Mouse (Mus musculus) intestine, embryonic 15.5 days (tissue): ENCODE measurements around the gene Hoxb2. TPM values are rescaled to one million over a fixed set of nuclear protein-coding genes. Genes with fewer than 3 reads are reported as not detected.

Source experiments
- ATAC-seq: fragments of 200-750 bp; cut with Nextera tagmentation; 2 replicates; pipeline ENCODE4 v1.8.0; 2017; ENCODE audit warnings: moderate TSS enrichment, moderate library complexity
- H3K27ac ChIP-seq: fragments of 300-500 bp; sonication (generic); 2 replicates; pipeline ENCODE4 v1.5.1; 2015; ENCODE audit warnings: mild to moderate bottlenecking, inconsistent platforms
- H3K27me3 ChIP-seq: fragments of 300-500 bp; sonication (generic); replicated peaks from 2 replicates; pipeline ENCODE4 v1.6.1; 2015; ENCODE audit warnings: inconsistent platforms
- H3K36me3 ChIP-seq: fragments of 300-500 bp; sonication (generic); 2 replicates; pipeline ENCODE4 v1.6.1; 2015; ENCODE audit warnings: inconsistent platforms
- H3K4me1 ChIP-seq: fragments of 300-500 bp; sonication (generic); replicated peaks from 2 replicates; pipeline ENCODE4 v1.6.1; 2015; ENCODE audit warnings: inconsistent platforms
- H3K4me2 ChIP-seq: fragments of 300-500 bp; sonication (generic); replicated peaks from 2 replicates; pipeline ENCODE4 v1.6.1; 2015; ENCODE audit warnings: mild to moderate bottlenecking, inconsistent platforms
- H3K4me3 ChIP-seq: fragments of 300-500 bp; sonication (generic); replicated peaks from 2 replicates; pipeline ENCODE4 v1.5.1; 2015; ENCODE audit warnings: inconsistent platforms
- H3K9ac ChIP-seq: fragments of 300-500 bp; sonication (generic); 2 replicates; pipeline ENCODE4 v1.6.1; 2015; ENCODE audit warnings: inconsistent platforms
- H3K9me3 ChIP-seq: fragments of 300-500 bp; sonication (generic); 2 replicates; pipeline ENCODE4 v1.6.1; 2016; ENCODE audit warnings: inconsistent platforms
- WGBS: fragments of 180-500 bp; shearing (Covaris S2); methylation state at CpG from one replicate; pipeline ENCODE4 v1.1.7; 2015; 5-methylcytosine and 5-hydroxymethylcytosine counted together
- polyA plus RNA-seq: library from polyadenylated mRNA; unstranded; fragments of >200 nt; fragmentation: Nextera tagmentation; extraction: Ambion mirVana; gene quantifications from 2 replicates; pipeline ENCODE4 v1.2.1, GENCODE M21; 2015

Gene Hoxb2
- polyA plus RNA-seq, 1 experiment from 2014 or later = 19.8 TPM

DNA sequence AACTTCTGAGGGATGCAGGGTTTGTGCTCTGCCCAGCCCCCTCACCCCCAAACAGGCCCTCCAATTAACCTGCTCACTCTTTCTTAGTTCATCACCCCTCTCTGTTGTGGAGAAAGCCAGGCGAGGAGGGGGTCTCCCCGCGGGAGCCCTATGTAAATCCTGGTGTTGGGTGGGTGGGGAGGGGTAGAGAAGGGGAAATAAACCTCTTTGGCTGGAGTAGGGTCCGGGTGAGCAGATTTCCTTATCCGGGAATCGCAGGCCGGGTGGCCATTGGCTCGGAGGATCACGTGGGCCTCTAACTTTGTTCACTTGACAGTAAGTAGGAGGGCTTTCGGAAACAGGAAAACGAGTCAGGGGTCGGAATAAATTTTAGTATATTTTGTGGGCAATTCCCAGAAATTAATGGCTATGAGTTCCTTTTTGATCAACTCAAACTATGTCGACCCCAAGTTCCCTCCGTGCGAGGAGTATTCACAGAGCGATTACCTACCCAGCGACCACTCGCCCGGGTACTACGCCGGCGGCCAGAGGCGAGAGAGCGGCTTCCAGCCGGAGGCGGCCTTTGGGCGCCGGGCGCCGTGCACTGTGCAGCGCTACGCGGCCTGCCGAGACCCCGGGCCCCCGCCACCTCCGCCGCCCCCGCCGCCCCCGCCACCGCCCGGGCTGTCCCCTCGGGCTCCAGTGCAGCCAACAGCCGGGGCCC, 31.8 kb upstream of the Hoxb2 start:
- H3K4me1 ChIP-seq = peaks cover 20% of the 10 kb centered on the region
- peak overlapping the region; percentile 98 for H3K27ac ChIP-seq
- H3K27me3 ChIP-seq = peaks cover 3% of the 10 kb centered on the region
- no peaks in the 10 kb centered on the region for H3K9me3 ChIP-seq
- H3K36me3 ChIP-seq = no peaks in the 10 kb centered on the region
- H3K9ac ChIP-seq = peak overlapping the region; percentile 83
- peak overlapping the region; percentile 64 for H3K4me3 ChIP-seq
- WGBS = 0% methylated on average over 43 of the region's 45 CpGs
- H3K4me2 ChIP-seq = peak overlapping the region; percentile 81
- peak; percentile 77 for ATAC-seq

DNA sequence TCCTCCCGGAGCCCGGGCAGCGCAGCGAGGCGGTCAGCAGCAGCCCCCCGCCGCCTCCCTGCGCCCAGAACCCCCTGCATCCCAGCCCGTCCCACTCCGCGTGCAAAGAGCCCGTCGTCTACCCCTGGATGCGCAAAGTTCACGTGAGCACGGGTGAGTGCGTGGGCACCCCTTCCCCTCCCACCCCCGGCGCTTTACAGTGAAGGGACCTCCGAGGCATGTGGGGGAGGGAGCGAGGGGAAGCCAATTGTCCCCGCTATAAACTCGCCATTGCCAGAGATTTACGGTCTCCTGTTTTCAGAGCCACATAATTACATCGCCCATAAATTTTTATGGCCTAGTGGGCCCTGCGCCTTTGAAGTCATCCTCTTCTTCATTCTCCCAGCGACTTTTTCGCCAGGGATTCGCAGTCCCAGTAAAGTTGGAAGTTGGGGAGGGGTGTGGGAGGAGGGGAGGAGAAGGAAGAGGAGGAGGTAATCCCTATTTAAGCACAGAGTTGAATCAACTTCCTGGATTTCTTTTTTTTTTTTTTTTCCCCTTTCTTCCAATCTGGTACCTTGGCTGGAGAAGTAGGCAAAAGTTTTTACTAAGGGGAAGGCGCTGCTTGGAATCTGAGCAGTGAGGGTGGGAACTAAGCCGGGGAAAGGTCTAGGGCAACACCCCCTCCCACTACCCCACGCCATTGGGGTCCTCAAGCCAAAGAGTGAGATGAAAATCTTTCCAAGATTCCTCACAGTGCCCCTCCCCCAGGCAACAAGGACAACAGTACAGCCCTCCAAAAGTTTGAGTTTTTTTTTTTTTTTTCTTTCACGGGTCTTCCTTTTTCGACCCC, 31.0 kb upstream of the Hoxb2 start:
- peak overlapping the region; percentile 64 for H3K4me3 ChIP-seq
- peaks cover 6% of the 10 kb centered on the region for H3K27me3 ChIP-seq
- no peaks in the 10 kb centered on the region for H3K9me3 ChIP-seq
- peak overlapping the region; percentile 83 for H3K9ac ChIP-seq
- ATAC-seq = peak; percentile 57
- H3K4me1 ChIP-seq = peaks cover 19% of the 10 kb centered on the region
- peak overlapping the region; percentile 81 for H3K4me2 ChIP-seq
- WGBS = 1% methylated on average over 34 of the region's 34 CpGs
- H3K36me3 ChIP-seq = no peaks in the 10 kb centered on the region
- H3K27ac ChIP-seq = peak overlapping the region; percentile 98

- peaks cover 19% of the 10 kb centered on the region for H3K4me1 ChIP-seq
- peak overlapping the region; percentile 64 for H3K4me3 ChIP-seq
- H3K4me2 ChIP-seq = peak overlapping the region; percentile 81
- no peaks in the 10 kb centered on the region for H3K9me3 ChIP-seq
- under 1% methylated on average over 29 of the region's 29 CpGs for WGBS
- H3K36me3 ChIP-seq = no peaks in the 10 kb centered on the region
- peak overlapping the region; percentile 83 for H3K9ac ChIP-seq
- peaks cover 4% of the 10 kb centered on the region for H3K27me3 ChIP-seq
- ATAC-seq = peak; percentile 5; the same call in 1 of the 2 replicates
- H3K27ac ChIP-seq = peak overlapping the region; percentile 98
These were observed 30.4 kb upstream of the Hoxb2 start for GRCm38 (mm10) chr11:96319910-96320309.

GRCm38 (mm10) chr11:96320688-96321087, 29.6 kb upstream of the Hoxb2 start:
- Histone ChIP-seq H3K36me3 (no peaks in the 10 kb centered on the region), H3K4me3 (peak overlapping the region; percentile 64), H3K27ac (peak overlapping the region; percentile 98), H3K9me3 (no peaks in the 10 kb centered on the region), H3K9ac (peak overlapping the region; percentile 83), H3K27me3 (peaks cover 2% of the 10 kb centered on the region; the same call in 1 of the 2 replicates), H3K4me2 (peak overlapping the region; percentile 81), H3K4me1 (peaks cover 18% of the 10 kb centered on the region)
- no peak for ATAC-seq
- WGBS = 25% methylated on average over 17 of the region's 17 CpGs

GRCm38 (mm10) chr11:96321846-96322245, 28.5 kb upstream of the Hoxb2 start:
- ATAC-seq = no peak
- 20% methylated on average over 5 of the region's 5 CpGs for WGBS
- H3K27ac ChIP-seq = peak overlapping the region; percentile 89
- H3K4me2 ChIP-seq = peak overlapping the region; percentile 81
- 0 out of 2 replicates have a peak, but pooled peaks cover 2% of the 10 kb centered on the region for H3K27me3 ChIP-seq
- H3K9ac ChIP-seq = peak overlapping the region; percentile 49
- H3K9me3 ChIP-seq = no peaks in the 10 kb centered on the region
- H3K4me3 ChIP-seq = no peak overlapping the region; the same call in 1 of the 2 replicates
- H3K4me1 ChIP-seq = peaks cover 11% of the 10 kb centered on the region; the same call in 1 of the 2 replicates
- no peaks in the 10 kb centered on the region for H3K36me3 ChIP-seq

DNA sequence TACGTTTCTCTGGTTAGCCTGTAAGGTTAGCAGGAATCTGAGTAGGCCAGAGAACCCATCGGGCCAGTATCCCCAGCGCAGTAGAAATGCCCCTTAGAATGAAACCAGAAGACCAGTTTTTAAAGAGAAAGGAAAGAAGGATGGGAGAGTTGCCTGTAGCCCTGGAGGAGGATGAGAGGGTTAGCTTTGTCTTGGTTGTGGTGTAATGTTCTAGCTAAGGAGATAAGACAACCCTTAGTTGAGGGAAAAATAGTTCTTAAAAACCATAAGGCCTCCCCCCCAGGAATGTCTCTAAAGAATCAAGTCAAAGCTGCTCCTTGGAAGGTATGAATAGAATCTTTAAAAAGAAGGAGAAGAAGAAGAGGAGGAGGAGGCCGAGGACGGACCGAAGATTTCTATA, 27.6 kb upstream of the Hoxb2 start:
- no peak for ATAC-seq
- Histone ChIP-seq H3K4me2 (peak overlapping the region; percentile 81), H3K27me3 (0 out of 2 replicates have a peak, but pooled peaks cover 2% of the 10 kb centered on the region), H3K4me3 (peak overlapping the region; percentile 2; the same call in 1 of the 2 replicates), H3K36me3 (no peaks in the 10 kb centered on the region), H3K9ac (peak overlapping the region; percentile 49), H3K9me3 (no peaks in the 10 kb centered on the region), H3K4me1 (peaks cover 10% of the 10 kb centered on the region), H3K27ac (peak overlapping the region; percentile 89)
- WGBS = 34% methylated on average over 6 of the region's 6 CpGs

GRCm38 (mm10) chr11:96323154-96323553, 27.2 kb upstream of the Hoxb2 start, which contains the start of gene Hoxb3:
TSS of gene Hoxb3 (plus strand) at chr11:96323326.
- peaks cover 10% of the 10 kb centered on the region for H3K4me1 ChIP-seq
- H3K27me3 ChIP-seq = 0 out of 2 replicates have a peak, but pooled peaks cover 2% of the 10 kb centered on the region
- peak within 1 kb of the TSS; percentile 81 for H3K4me2 ChIP-seq
- H3K36me3 ChIP-seq = no peaks in the 10 kb centered on the region
- H3K9ac ChIP-seq = peak within 1 kb of the TSS; percentile 49
- H3K27ac ChIP-seq = peak within 1 kb of the TSS; percentile 89
- no peak for ATAC-seq
- 26% methylated on average over 10 of the region's 10 CpGs for WGBS
- H3K9me3 ChIP-seq = no peaks in the 10 kb centered on the region
- peak within 1 kb of the TSS; percentile 20 for H3K4me3 ChIP-seq

GRCm38 (mm10) chr11:96324125-96324524, 26.2 kb upstream of the Hoxb2 start:
- H3K4me1 ChIP-seq = peaks cover 11% of the 10 kb centered on the region

DNA sequence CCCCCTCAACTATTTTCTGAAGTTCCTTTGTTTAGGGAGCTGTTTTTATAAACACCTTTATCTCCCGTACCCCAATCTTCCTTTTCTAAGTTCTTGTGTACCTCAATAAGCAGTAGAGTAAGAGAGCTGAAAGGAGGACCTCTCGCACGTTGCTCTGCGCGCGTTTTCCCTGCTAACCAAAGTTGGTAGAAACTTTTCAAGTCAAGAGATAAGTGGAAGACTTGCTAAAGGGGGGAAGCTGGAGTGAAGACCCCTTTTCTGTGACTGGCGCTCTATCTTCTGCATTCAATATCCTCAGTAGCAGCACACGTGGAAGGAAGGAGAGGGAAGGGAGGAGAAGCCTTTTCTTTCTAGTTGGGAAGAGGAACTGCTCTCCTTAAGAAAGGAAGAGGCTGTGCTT, 25.4 kb upstream of the Hoxb2 start:
- Histone ChIP-seq H3K27me3 (0 out of 2 replicates have a peak, but pooled peaks cover 2% of the 10 kb centered on the region), H3K4me2 (peak overlapping the region; percentile 81), H3K9me3 (no peaks in the 10 kb centered on the region), H3K27ac (peak overlapping the region; percentile 89), H3K9ac (peak overlapping the region; percentile 49), H3K4me3 (peak overlapping the region; percentile 29), H3K36me3 (no peaks in the 10 kb centered on the region), H3K4me1 (peaks cover 17% of the 10 kb centered on the region)
- no peak for ATAC-seq
- 30% methylated on average over 8 of the region's 8 CpGs for WGBS

More at GRCm38 (mm10) chr11:96324125-96324524, 26.2 kb upstream of the Hoxb2 start:
- no peaks in the 10 kb centered on the region for H3K36me3 ChIP-seq
- ATAC-seq = no peak
- WGBS = 20% methylated on average over 5 of the region's 5 CpGs
- peak overlapping the region; percentile 49 for H3K9ac ChIP-seq
- H3K27me3 ChIP-seq = 0 out of 2 replicates have a peak, but pooled peaks cover 2% of the 10 kb centered on the region
- H3K4me3 ChIP-seq = peak overlapping the region; percentile 20
- H3K4me2 ChIP-seq = peak overlapping the region; percentile 81
- peak overlapping the region; percentile 89 for H3K27ac ChIP-seq
- H3K9me3 ChIP-seq = no peaks in the 10 kb centered on the region

DNA sequence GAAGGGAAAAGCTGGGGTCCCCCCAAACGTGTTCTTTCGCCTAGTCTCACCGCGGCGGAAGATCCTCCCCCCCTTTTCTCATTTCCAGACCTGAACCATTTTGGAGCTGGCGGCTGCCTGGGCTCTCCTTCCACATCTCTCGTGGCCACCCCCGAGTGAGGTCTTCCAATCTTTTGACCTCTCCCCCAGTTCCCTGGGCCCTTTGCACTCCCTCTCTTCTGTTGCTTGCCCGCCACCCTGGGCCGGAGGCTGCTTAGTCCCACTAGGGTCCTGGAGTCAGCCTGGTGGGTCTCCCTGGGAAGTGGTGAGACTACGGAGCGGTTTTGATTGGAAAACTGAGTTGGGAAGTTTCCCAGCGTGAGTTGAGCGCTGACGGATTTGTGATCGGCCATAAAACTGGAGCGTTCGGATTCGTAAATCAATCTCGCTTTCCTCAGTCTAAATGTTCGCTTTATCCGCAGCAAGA, 24.5 kb upstream of the Hoxb2 start:
- Histone ChIP-seq H3K9ac (peak overlapping the region; percentile 49), H3K27ac (peak overlapping the region; percentile 89), H3K4me2 (peak overlapping the region; percentile 81), H3K36me3 (no peaks in the 10 kb centered on the region), H3K4me3 (peak overlapping the region; percentile 29), H3K4me1 (peaks cover 23% of the 10 kb centered on the region), H3K27me3 (0 out of 2 replicates have a peak, but pooled peaks cover 2% of the 10 kb centered on the region), H3K9me3 (no peaks in the 10 kb centered on the region)
- 18% methylated on average over 22 of the region's 22 CpGs for WGBS
- ATAC-seq = no peak

DNA sequence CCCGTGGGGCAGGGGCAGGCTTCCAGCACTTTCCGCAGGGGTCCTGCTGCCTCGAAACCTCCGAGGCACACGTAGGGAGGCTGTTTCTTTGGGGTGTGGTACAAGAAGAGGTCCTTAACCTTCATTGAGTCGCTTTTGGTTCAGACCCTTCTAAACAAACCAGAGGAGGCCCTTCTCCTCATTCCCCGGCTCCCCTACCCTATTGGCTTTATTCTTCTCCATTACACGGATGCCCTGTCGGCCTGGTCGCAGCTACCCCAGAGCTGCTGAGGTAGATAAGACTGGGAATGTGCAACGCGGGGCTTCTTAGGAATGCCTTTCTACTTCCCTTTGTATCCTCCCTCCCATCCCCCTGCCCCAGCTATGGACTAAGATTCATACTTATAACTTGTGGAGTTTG, 23.6 kb upstream of the Hoxb2 start:
- H3K4me3 ChIP-seq = peak overlapping the region; percentile 29
- ATAC-seq = no peak
- no peaks in the 10 kb centered on the region for H3K36me3 ChIP-seq
- peak overlapping the region; percentile 39 for H3K9ac ChIP-seq
- 0 out of 2 replicates have a peak, but pooled peaks cover 4% of the 10 kb centered on the region for H3K27me3 ChIP-seq
- WGBS = 32% methylated on average over 12 of the region's 12 CpGs
- no peaks in the 10 kb centered on the region for H3K9me3 ChIP-seq
- H3K4me2 ChIP-seq = peak overlapping the region; percentile 81
- H3K4me1 ChIP-seq = peaks cover 28% of the 10 kb centered on the region
- peak overlapping the region; percentile 89 for H3K27ac ChIP-seq

DNA sequence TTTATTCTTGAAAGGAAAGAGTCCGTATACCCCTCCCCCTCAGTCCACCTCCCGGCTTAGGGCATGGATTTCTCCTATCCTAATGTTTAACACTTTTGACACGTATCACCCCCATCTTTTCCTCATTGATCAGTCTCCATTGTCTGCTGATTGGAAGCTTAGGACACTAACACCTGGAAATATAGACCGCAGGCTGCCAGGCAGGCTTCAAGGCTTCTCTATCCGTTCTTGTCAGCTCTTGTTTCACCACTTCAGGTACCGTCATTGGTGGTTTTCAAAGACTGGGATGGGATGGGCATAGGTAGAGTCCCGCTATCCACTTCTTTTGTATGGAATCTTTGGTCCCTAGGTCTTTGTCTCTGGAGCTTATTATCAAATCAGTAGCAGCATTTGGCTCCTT, 23.2 kb upstream of the Hoxb2 start:
- ATAC-seq = no peak
- 31% methylated on average over 7 of the region's 7 CpGs for WGBS
- Histone ChIP-seq H3K27me3 (0 out of 2 replicates have a peak, but pooled peaks cover 8% of the 10 kb centered on the region), H3K4me1 (peaks cover 32% of the 10 kb centered on the region), H3K9me3 (no peaks in the 10 kb centered on the region), H3K4me3 (0 out of 2 replicates have a peak overlapping the region, but pooled peaks have one; percentile 29), H3K4me2 (peak overlapping the region; percentile 81), H3K9ac (peak overlapping the region; percentile 11; the same call in 1 of the 2 replicates), H3K36me3 (no peaks in the 10 kb centered on the region), H3K27ac (peak overlapping the region; percentile 89)
